Mouse (Mus musculus): ENCODE measurements around the gene Trrap. TPM values are rescaled to one million over a fixed set of nuclear protein-coding genes. Genes with fewer than 3 reads are reported as not detected.
A peak's percentile ranks its signal among the peaks of the same experiment; 100 is the strongest.

The Trrap gene
- polyA plus RNA-seq, 1 experiment from 2014 or later, result 109 TPM

- H3K4me2 ChIP-seq (ENCODE audit: low read length), result no peak overlapping the region
- H3K36me3 ChIP-seq (ENCODE audit: control insufficient read depth, insufficient read depth, low read length), result peaks cover 24% of the 10 kb centered on the region
- H3K4me1 ChIP-seq (ENCODE audit: control insufficient read depth, insufficient read depth, low read length), result no peaks in the 10 kb centered on the region
- no peaks in the 10 kb centered on the region for H3K27me3 ChIP-seq (ENCODE audit: control insufficient read depth, insufficient read depth, low read length)
- ATAC-seq (ENCODE audit: low FRiP score, low TSS enrichment), result 0 out of 2 replicates have a peak, but pooled peaks have one; percentile 40
- peak; percentile 88 for DNase-seq
- H3K9ac ChIP-seq (replicated peaks; ENCODE audit: low read length), result no peak overlapping the region
- no peak overlapping the region for H3K27ac ChIP-seq (replicated peaks; ENCODE audit: low read depth, low read length)
- H3K4me3 ChIP-seq (replicated peaks; ENCODE audit: low read depth, low read length), result no peak overlapping the region
- H3K9me3 ChIP-seq (ENCODE audit: control insufficient read depth, low read length), result no peaks in the 10 kb centered on the region
- WGBS, result 31% methylated on average over 8 of the region's 8 CpGs
Observed at GRCm38 (mm10) chr5:144734949-144735348, 32.6 kb upstream of the Trrap start.

DNA sequence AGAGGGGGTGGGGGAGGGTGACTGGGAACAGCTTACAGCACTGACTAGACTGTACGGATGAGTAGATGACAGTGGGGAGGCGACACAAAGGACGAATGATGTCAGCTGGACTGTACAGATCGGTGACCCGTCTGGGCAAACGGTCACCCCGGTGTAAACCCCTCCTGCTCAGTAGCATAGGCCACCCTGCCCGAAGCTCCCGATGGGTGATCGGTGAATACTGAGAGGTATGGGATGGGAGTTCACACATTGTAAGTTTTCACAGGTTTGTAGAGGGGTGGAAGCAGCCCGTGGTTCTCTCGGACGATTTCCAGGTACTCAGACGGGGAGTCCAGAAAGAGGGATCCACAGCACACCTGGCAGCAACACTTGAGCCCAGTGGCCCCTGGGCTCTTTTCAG, 30.4 kb upstream of the Trrap start:
- peaks cover 42% of the 10 kb centered on the region for H3K36me3 ChIP-seq (ENCODE audit: control insufficient read depth, insufficient read depth, low read length)
- H3K4me2 ChIP-seq (ENCODE audit: low read length), result no peak overlapping the region
- H3K9ac ChIP-seq (replicated peaks; ENCODE audit: low read length), result no peak overlapping the region
- ATAC-seq (ENCODE audit: low FRiP score, low TSS enrichment) (no peak), DNase-seq (no peak)
- H3K27ac ChIP-seq (replicated peaks; ENCODE audit: low read depth, low read length), result no peak overlapping the region
- H3K9me3 ChIP-seq (ENCODE audit: control insufficient read depth, low read length), result no peaks in the 10 kb centered on the region
- 92% methylated on average over 14 of the region's 14 CpGs for WGBS
- no peaks in the 10 kb centered on the region for H3K27me3 ChIP-seq (ENCODE audit: control insufficient read depth, insufficient read depth, low read length)
- no peak overlapping the region for H3K4me3 ChIP-seq (replicated peaks; ENCODE audit: low read depth, low read length)
- no peaks in the 10 kb centered on the region for H3K4me1 ChIP-seq (ENCODE audit: control insufficient read depth, insufficient read depth, low read length)

GRCm38 (mm10) chr5:144752432-144752831, 15.1 kb upstream of the Trrap start:
- Histone ChIP-seq H3K36me3 (ENCODE audit: control insufficient read depth, insufficient read depth, low read length) (peaks cover 49% of the 10 kb centered on the region), H3K9me3 (ENCODE audit: control insufficient read depth, low read length) (no peaks in the 10 kb centered on the region), H3K4me2 (ENCODE audit: low read length) (no peak overlapping the region), H3K4me3 (replicated peaks; ENCODE audit: low read depth, low read length) (no peak overlapping the region), H3K27ac (replicated peaks; ENCODE audit: low read depth, low read length) (no peak overlapping the region), H3K9ac (replicated peaks; ENCODE audit: low read length) (no peak overlapping the region), H3K27me3 (ENCODE audit: control insufficient read depth, insufficient read depth, low read length) (no peaks in the 10 kb centered on the region), H3K4me1 (ENCODE audit: control insufficient read depth, insufficient read depth, low read length) (peaks cover 2% of the 10 kb centered on the region; the same call in 1 of the 2 replicates)
- DNase-seq (no peak), ATAC-seq (ENCODE audit: low FRiP score, low TSS enrichment) (no peak)
- 15% methylated on average over 5 of the region's 5 CpGs for WGBS

- ATAC-seq (ENCODE audit: low FRiP score, low TSS enrichment) (no peak), DNase-seq (peak; percentile 75)
- Histone ChIP-seq H3K9me3 (ENCODE audit: control insufficient read depth, low read length) (no peaks in the 10 kb centered on the region), H3K4me2 (ENCODE audit: low read length) (no peak overlapping the region), H3K9ac (replicated peaks; ENCODE audit: low read length) (no peak overlapping the region), H3K27ac (replicated peaks; ENCODE audit: low read depth, low read length) (no peak overlapping the region), H3K27me3 (ENCODE audit: control insufficient read depth, insufficient read depth, low read length) (no peaks in the 10 kb centered on the region), H3K4me1 (ENCODE audit: control insufficient read depth, insufficient read depth, low read length) (peaks cover 7% of the 10 kb centered on the region; the same call in 1 of the 2 replicates), H3K36me3 (ENCODE audit: control insufficient read depth, insufficient read depth, low read length) (peaks cover 46% of the 10 kb centered on the region), H3K4me3 (replicated peaks; ENCODE audit: low read depth, low read length) (no peak overlapping the region)
- WGBS, result 67% methylated on average over 7 of the region's 7 CpGs
Observed at GRCm38 (mm10) chr5:144753041-144753440, 14.5 kb upstream of the Trrap start.

- H3K9ac ChIP-seq (replicated peaks; ENCODE audit: low read length), result no peak overlapping the region
- 84% methylated on average over 10 of the region's 10 CpGs for WGBS
- no peak overlapping the region for H3K27ac ChIP-seq (replicated peaks; ENCODE audit: low read depth, low read length)
- H3K4me3 ChIP-seq (replicated peaks; ENCODE audit: low read depth, low read length), result no peak overlapping the region
- no peaks in the 10 kb centered on the region for H3K9me3 ChIP-seq (ENCODE audit: control insufficient read depth, low read length)
- ATAC-seq (ENCODE audit: low FRiP score, low TSS enrichment) (no peak), DNase-seq (no peak)
- no peaks in the 10 kb centered on the region for H3K27me3 ChIP-seq (ENCODE audit: control insufficient read depth, insufficient read depth, low read length)
- H3K4me2 ChIP-seq (ENCODE audit: low read length), result no peak overlapping the region
- H3K36me3 ChIP-seq (ENCODE audit: control insufficient read depth, insufficient read depth, low read length), result peaks cover 25% of the 10 kb centered on the region
- H3K4me1 ChIP-seq (ENCODE audit: control insufficient read depth, insufficient read depth, low read length), result peaks cover 23% of the 10 kb centered on the region
Observed at GRCm38 (mm10) chr5:144755191-144755590, 12.3 kb upstream of the Trrap start.

DNA sequence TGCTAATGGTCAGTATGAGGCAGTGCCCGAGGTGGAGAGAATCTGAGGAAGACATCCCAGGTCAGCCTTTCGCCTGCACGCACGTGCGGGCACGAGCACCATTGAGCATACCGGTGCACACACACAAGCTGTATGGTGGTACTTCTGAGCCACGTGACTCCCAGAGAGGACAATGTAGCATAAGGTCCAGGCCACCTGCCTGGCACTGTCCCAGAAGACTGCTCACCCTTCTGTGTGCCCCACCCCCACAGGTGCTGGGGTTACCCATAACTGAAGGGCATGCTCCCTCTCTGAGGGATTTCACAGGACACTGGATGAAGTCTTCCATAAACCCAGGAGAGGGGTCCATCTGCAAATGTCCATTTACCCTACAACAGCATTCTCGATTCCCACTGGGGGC, 10.1 kb upstream of the Trrap start:
- ATAC-seq (ENCODE audit: low FRiP score, low TSS enrichment), result no peak
- Histone ChIP-seq H3K4me3 (replicated peaks; ENCODE audit: low read depth, low read length) (no peak overlapping the region), H3K4me1 (ENCODE audit: control insufficient read depth, insufficient read depth, low read length) (peaks cover 23% of the 10 kb centered on the region), H3K4me2 (ENCODE audit: low read length) (peak overlapping the region; percentile 58), H3K27ac (replicated peaks; ENCODE audit: low read depth, low read length) (peak overlapping the region; percentile 55), H3K27me3 (ENCODE audit: control insufficient read depth, insufficient read depth, low read length) (no peaks in the 10 kb centered on the region), H3K9ac (replicated peaks; ENCODE audit: low read length) (no peak overlapping the region), H3K9me3 (ENCODE audit: control insufficient read depth, low read length) (no peaks in the 10 kb centered on the region), H3K36me3 (ENCODE audit: control insufficient read depth, insufficient read depth, low read length) (peaks cover 12% of the 10 kb centered on the region; the same call in 1 of the 2 replicates)
- DNase-seq, result no peak
- 90% methylated on average over 9 of the region's 9 CpGs for WGBS

- Histone ChIP-seq H3K9ac (replicated peaks; ENCODE audit: low read length) (no peak overlapping the region), H3K4me3 (replicated peaks; ENCODE audit: low read depth, low read length) (0 out of 2 replicates have a peak overlapping the region, but pooled peaks have one; percentile 7), H3K36me3 (ENCODE audit: control insufficient read depth, insufficient read depth, low read length) (peaks cover 11% of the 10 kb centered on the region; the same call in 1 of the 2 replicates), H3K27me3 (ENCODE audit: control insufficient read depth, insufficient read depth, low read length) (no peaks in the 10 kb centered on the region), H3K4me1 (ENCODE audit: control insufficient read depth, insufficient read depth, low read length) (peaks cover 23% of the 10 kb centered on the region), H3K4me2 (ENCODE audit: low read length) (peak overlapping the region; percentile 58), H3K27ac (replicated peaks; ENCODE audit: low read depth, low read length) (peak overlapping the region; percentile 55), H3K9me3 (ENCODE audit: control insufficient read depth, low read length) (no peaks in the 10 kb centered on the region)
- WGBS, result 5% methylated on average over 8 of the region's 8 CpGs
- DNase-seq, result peak; percentile 85
- peak; percentile 39; the same call in 1 of the 2 replicates for ATAC-seq (ENCODE audit: low FRiP score, low TSS enrichment)
Observed at GRCm38 (mm10) chr5:144758422-144758821, 9.1 kb upstream of the Trrap start.

DNA sequence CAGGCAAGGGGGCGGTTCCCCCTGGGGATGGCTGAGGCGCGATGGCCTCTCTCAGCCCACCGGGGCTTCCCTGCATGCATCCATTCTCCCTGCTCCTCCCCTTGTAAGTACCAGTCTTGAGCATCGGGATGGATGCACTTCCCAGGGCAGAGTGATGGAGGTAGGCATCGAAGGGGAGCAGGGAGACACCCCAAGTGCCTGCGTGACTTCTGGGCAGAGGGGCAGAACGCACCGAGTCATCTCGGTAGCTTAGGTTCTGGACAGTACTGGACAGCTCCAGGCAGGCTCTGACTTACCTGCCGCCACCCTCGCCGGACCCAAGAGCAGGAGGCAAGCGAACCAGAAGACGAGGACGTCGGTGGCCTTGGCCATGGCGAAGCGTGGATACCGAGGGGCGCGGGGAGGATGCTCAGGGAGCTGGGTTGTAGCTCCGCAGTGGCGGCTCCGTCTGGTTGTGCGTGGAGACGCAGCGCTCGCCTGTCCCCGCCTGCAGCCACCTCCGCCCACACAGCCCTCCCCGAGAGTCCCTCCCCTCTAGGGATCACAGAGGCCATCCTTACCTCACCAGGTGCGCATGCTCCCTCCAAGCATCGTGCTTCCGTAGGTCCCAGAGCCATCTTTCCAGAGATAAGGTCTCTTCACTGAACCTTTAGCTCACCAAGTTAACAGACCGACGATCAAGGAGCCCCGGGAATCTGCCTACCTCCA, 6.2 kb upstream of the Trrap start, which contains the start of gene Tmem130:
Tmem130 (minus strand) TSS at position 658 of the 708 bp plus-strand sequence.
- ATAC-seq (ENCODE audit: low FRiP score, low TSS enrichment), result peak; percentile 76
- WGBS, result under 1% methylated on average over 38 of the region's 38 CpGs
- peak; percentile 88 for DNase-seq

DNA sequence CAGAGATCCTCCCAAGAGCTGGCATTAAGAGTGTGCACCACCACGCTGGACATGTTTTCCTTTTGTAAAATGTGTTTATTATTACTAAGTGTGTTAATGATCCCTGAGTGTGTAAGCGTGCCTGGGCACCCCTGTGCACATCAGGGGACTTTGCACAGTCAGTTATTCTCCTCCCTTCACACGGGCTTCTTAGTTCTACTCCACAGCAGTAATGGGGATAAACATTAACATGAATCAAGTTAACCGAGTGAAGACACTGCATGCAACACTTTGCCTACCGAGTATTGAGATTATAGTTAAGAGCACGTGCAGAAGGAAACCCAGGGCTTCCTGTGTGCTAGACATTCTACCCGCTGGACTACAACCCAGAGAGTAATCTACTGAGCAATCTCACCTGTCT, 1.5 kb upstream of the Trrap start:
- H3K4me3 ChIP-seq (replicated peaks; ENCODE audit: low read depth, low read length), result no peak overlapping the region
- no peak overlapping the region for H3K27ac ChIP-seq (replicated peaks; ENCODE audit: low read depth, low read length)
- peaks cover 4% of the 10 kb centered on the region for H3K36me3 ChIP-seq (ENCODE audit: control insufficient read depth, insufficient read depth, low read length)
- H3K4me1 ChIP-seq (ENCODE audit: control insufficient read depth, insufficient read depth, low read length), result peaks cover 11% of the 10 kb centered on the region
- H3K9ac ChIP-seq (replicated peaks; ENCODE audit: low read length), result no peak overlapping the region
- H3K4me2 ChIP-seq (ENCODE audit: low read length), result no peak overlapping the region
- no peak for DNase-seq
- 87% methylated on average over 7 of the region's 7 CpGs for WGBS
- no peaks in the 10 kb centered on the region for H3K9me3 ChIP-seq (ENCODE audit: control insufficient read depth, low read length)
- ATAC-seq (ENCODE audit: low FRiP score, low TSS enrichment), result no peak
- no peaks in the 10 kb centered on the region for H3K27me3 ChIP-seq (ENCODE audit: control insufficient read depth, insufficient read depth, low read length)

More for the DNA sequence above, 6.2 kb upstream of the Trrap start, which contains the start of gene Tmem130:
- H3K4me2 ChIP-seq (ENCODE audit: low read length), result peak within 1 kb of the TSS; percentile 58
- H3K9me3 ChIP-seq (ENCODE audit: control insufficient read depth, low read length), result no peaks in the 10 kb centered on the region
- H3K27me3 ChIP-seq (ENCODE audit: control insufficient read depth, insufficient read depth, low read length), result no peaks in the 10 kb centered on the region
- H3K27ac ChIP-seq (replicated peaks; ENCODE audit: low read depth, low read length), result peak within 1 kb of the TSS; percentile 90
- peak within 1 kb of the TSS; percentile 69 for H3K9ac ChIP-seq (replicated peaks; ENCODE audit: low read length)
- H3K4me1 ChIP-seq (ENCODE audit: control insufficient read depth, insufficient read depth, low read length), result peaks cover 23% of the 10 kb centered on the region
- 0 out of 2 replicates have a peak, but pooled peaks cover 4% of the 10 kb centered on the region for H3K36me3 ChIP-seq (ENCODE audit: control insufficient read depth, insufficient read depth, low read length)
- H3K4me3 ChIP-seq (replicated peaks; ENCODE audit: low read depth, low read length), result peak within 1 kb of the TSS; percentile 53

Data from midbrain, embryonic 14.5 days (tissue).